14 mouse cellular contexts compared by ENCODE assay signal in the genomic region with DNA sequence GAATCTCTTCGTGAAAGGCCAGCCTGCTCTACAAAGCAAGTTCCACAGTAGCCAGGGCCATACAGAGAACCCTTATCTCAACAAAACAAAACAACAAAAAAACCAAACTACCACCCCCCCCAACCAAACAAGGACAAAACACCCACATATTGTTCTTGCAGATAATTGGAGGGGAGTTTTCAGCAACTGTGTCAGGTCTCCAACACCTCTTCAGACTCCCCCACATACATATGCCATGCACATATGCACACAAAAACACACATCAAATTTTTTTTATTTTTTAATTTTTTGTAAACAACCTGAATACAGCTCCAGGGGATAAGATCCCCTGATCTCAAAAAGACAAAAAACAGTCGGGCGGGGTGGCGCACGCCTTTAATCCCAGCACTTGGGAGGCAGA. TPM values are rescaled to one million over a fixed set of nuclear protein-coding genes. Genes with fewer than 3 reads are reported as not detected.
DNase-seq lines count a peak whose midpoint lies in the region; ATAC-seq and TF ChIP-seq lines count a peak whose summit lies in the region.
"Had no signal": no experiment of that assay in that cellular context is flagged by ENCODE, and none has a peak within 500 bp of the region (broad histone marks: within the 10 kb centered on the region; RNA-seq: fewer than 3 reads in every experiment).

No protein-coding gene starts in this region.

- no peak overlapping the region for H3K27ac ChIP-seq in forebrain, embryonic 13.5 days
- H3K27ac ChIP-seq in forebrain, postnatal 0 days (ENCODE audit: low read depth, low read length): no peak overlapping the region
- H3K27ac ChIP-seq in liver, embryonic 12.5 days: peak overlapping the region; percentile 49
- H3K27ac ChIP-seq in limb, embryonic 13.5 days: no peak overlapping the region
- no peak overlapping the region for H3K27ac ChIP-seq in neural tube, embryonic 14.5 days (ENCODE audit: low read depth, low read length)
- H3K27ac ChIP-seq: embryonic facial prominence, embryonic 12.5 days; lung, embryonic 15.5 days had no signal

- H3K27me3 ChIP-seq in forebrain, embryonic 13.5 days: no peaks in the 10 kb centered on the region
- H3K27me3 ChIP-seq in forebrain, postnatal 0 days (ENCODE audit: insufficient read depth, low read length): no peaks in the 10 kb centered on the region
- H3K27me3 ChIP-seq in liver, embryonic 12.5 days (replicated peaks): no peaks in the 10 kb centered on the region
- H3K27me3 ChIP-seq in limb, embryonic 13.5 days: no peaks in the 10 kb centered on the region
- no peaks in the 10 kb centered on the region for H3K27me3 ChIP-seq in neural tube, embryonic 14.5 days (ENCODE audit: control insufficient read depth, insufficient read depth, low read length)
- H3K27me3 ChIP-seq: embryonic facial prominence, embryonic 12.5 days; lung, embryonic 15.5 days had no signal

- H3K4me2 ChIP-seq in forebrain, embryonic 13.5 days: peak overlapping the region; percentile 71
- no peak overlapping the region for H3K4me2 ChIP-seq in forebrain, postnatal 0 days (ENCODE audit: low read depth)
- H3K4me2 ChIP-seq in liver, embryonic 12.5 days: peak overlapping the region; percentile 87
- peak overlapping the region; percentile 91; the same call in 1 of the 2 replicates for H3K4me2 ChIP-seq in limb, embryonic 13.5 days (replicated peaks)
- H3K4me2 ChIP-seq in neural tube, embryonic 14.5 days (ENCODE audit: low read depth, low read length): peak overlapping the region; percentile 37
- H3K4me2 ChIP-seq: lung, embryonic 15.5 days had no signal

- no peak for ATAC-seq in forebrain, embryonic 13.5 days
- no peak for ATAC-seq in forebrain, postnatal 0 days
- ATAC-seq in liver, embryonic 12.5 days: no peak
- no peak for ATAC-seq in limb, embryonic 13.5 days (ENCODE audit: low FRiP score, low read depth)
- ATAC-seq in neural tube, embryonic 14.5 days (ENCODE audit: low read depth): no peak
- no peak for ATAC-seq in monocyte, adult 5-6 weeks (replicated peaks; ENCODE audit: insufficient number of reproducible peaks, low FRiP score, low TSS enrichment, poor library complexity, severe bottlenecking)

- DNase-seq in forebrain, postnatal 0 days: no peak
- DNase-seq in liver: no peak
- DNase-seq in right cerebral cortex, adult 18-20 months: no peak

- WGBS in forebrain, embryonic 13.5 days: 87% methylated on average over 5 of the region's 5 CpGs
- WGBS in forebrain, postnatal 0 days: 87% methylated on average over 5 of the region's 5 CpGs
- 52% methylated on average over 5 of the region's 5 CpGs for WGBS in liver, embryonic 12.5 days (ENCODE audit: insufficient replicate concordance)
- WGBS in limb, embryonic 13.5 days: 88% methylated on average over 5 of the region's 5 CpGs
- 94% methylated on average over 5 of the region's 5 CpGs for WGBS in neural tube, embryonic 14.5 days

- peaks cover 59% of the 10 kb centered on the region for H3K4me1 ChIP-seq in forebrain, embryonic 13.5 days
- peaks cover 15% of the 10 kb centered on the region for H3K4me1 ChIP-seq in forebrain, postnatal 0 days (ENCODE audit: insufficient read depth)
- peaks cover 63% of the 10 kb centered on the region for H3K4me1 ChIP-seq in liver, embryonic 12.5 days
- H3K4me1 ChIP-seq in limb, embryonic 13.5 days: peaks cover 50% of the 10 kb centered on the region
- H3K4me1 ChIP-seq in neural tube, embryonic 14.5 days (ENCODE audit: control insufficient read depth, insufficient read depth, low read length): peaks cover 37% of the 10 kb centered on the region

- no peak for TF ChIP-seq CTCF in forebrain, postnatal 0 days (IDR thresholded peaks at IDR 0.05; ENCODE audit: low read depth)

- no peak overlapping the region for H3K9ac ChIP-seq in forebrain, embryonic 13.5 days
- no peak overlapping the region for H3K9ac ChIP-seq in forebrain, postnatal 0 days
- H3K9ac ChIP-seq in liver, embryonic 12.5 days: peak overlapping the region; percentile 39; the same call in 1 of the 2 replicates
- no peak overlapping the region for H3K9ac ChIP-seq in limb, embryonic 13.5 days
- no peak overlapping the region for H3K9ac ChIP-seq in neural tube, embryonic 14.5 days (replicated peaks; ENCODE audit: low read depth, low read length)
- H3K9ac ChIP-seq: embryonic facial prominence, embryonic 12.5 days; lung, embryonic 15.5 days had no signal

- no peaks in the 10 kb centered on the region for H3K36me3 ChIP-seq in forebrain, embryonic 13.5 days (ENCODE audit: poor library complexity, severe bottlenecking)
- no peaks in the 10 kb centered on the region for H3K36me3 ChIP-seq in forebrain, postnatal 0 days (ENCODE audit: insufficient read depth)
- H3K36me3 ChIP-seq in liver, embryonic 12.5 days: peaks cover 26% of the 10 kb centered on the region
- 0 out of 2 replicates have a peak, but pooled peaks cover under 1% of the 10 kb centered on the region for H3K36me3 ChIP-seq in limb, embryonic 13.5 days
- no peaks in the 10 kb centered on the region for H3K36me3 ChIP-seq in neural tube, embryonic 14.5 days (ENCODE audit: control insufficient read depth, insufficient read depth, low read length)
- H3K36me3 ChIP-seq: embryonic facial prominence, embryonic 12.5 days; lung, embryonic 15.5 days had no signal

- no peaks in the 10 kb centered on the region for H3K9me3 ChIP-seq in forebrain, embryonic 13.5 days (replicated peaks)
- H3K9me3 ChIP-seq in forebrain, postnatal 0 days (ENCODE audit: low read length): no peaks in the 10 kb centered on the region
- no peaks in the 10 kb centered on the region for H3K9me3 ChIP-seq in liver, embryonic 12.5 days (replicated peaks)
- H3K9me3 ChIP-seq in limb, embryonic 13.5 days: no peaks in the 10 kb centered on the region
- no peaks in the 10 kb centered on the region for H3K9me3 ChIP-seq in neural tube, embryonic 14.5 days (ENCODE audit: control insufficient read depth, low read length)
- H3K9me3 ChIP-seq: embryonic facial prominence, embryonic 12.5 days; lung, embryonic 15.5 days had no signal

- no peak overlapping the region for H3K4me3 ChIP-seq in forebrain, embryonic 13.5 days
- no peak overlapping the region for H3K4me3 ChIP-seq in forebrain, postnatal 0 days (ENCODE audit: low read depth, low read length)
- no peak overlapping the region; the same call in 1 of the 2 replicates for H3K4me3 ChIP-seq in liver, embryonic 12.5 days
- H3K4me3 ChIP-seq in limb, embryonic 13.5 days: no peak overlapping the region
- H3K4me3 ChIP-seq in neural tube, embryonic 14.5 days (ENCODE audit: low read depth, low read length): no peak overlapping the region
- H3K4me3 ChIP-seq: embryonic facial prominence, embryonic 12.5 days; lung, embryonic 15.5 days had no signal

RNA-seq across cellular contexts. Expression of a gene that starts 4.2 kb away (rescaled TPM):
- 23.2 and 24.1 TPM in 2 replicates for polyA plus RNA-seq in forebrain, embryonic 13.5 days (2015; fragmentation: Nextera tagmentation; extraction: Ambion mirVana)
- 11.1 and 20.5 TPM in 2 replicates for total RNA-seq in forebrain, postnatal 0 days (2014; rRNA removed)
- polyA plus RNA-seq in forebrain, postnatal 0 days (2015; fragmentation: Nextera tagmentation; extraction: Ambion mirVana): 9.1 and 10.0 TPM in 2 replicates
- 17.4 and 20.2 TPM in 2 replicates for polyA plus RNA-seq in liver, embryonic 12.5 days (2016; fragmentation: Nextera tagmentation; extraction: Ambion mirVana)
- polyA plus RNA-seq in limb, embryonic 13.5 days (2015; fragmentation: Nextera tagmentation; extraction: Ambion mirVana): 27.2 and 28.5 TPM in 2 replicates
- polyA plus RNA-seq in neural tube, embryonic 14.5 days (2014; fragmentation: Nextera tagmentation; extraction: Ambion mirVana): 23.5 and 30.7 TPM in 2 replicates
- total RNA-seq in monocyte, adult 5-6 weeks (2017): 21.5 to 120 TPM (median 48.7 TPM) in 3 replicates

RNA-seq across cellular contexts. Expression of a gene that starts 7.5 kb away (rescaled TPM):
- 0.26 and 0.58 TPM in 2 replicates for polyA plus RNA-seq in forebrain, embryonic 13.5 days (2015; fragmentation: Nextera tagmentation; extraction: Ambion mirVana)
- total RNA-seq in forebrain, postnatal 0 days (2014; rRNA removed): not detected in 2 replicates
- polyA plus RNA-seq in forebrain, postnatal 0 days (2015; fragmentation: Nextera tagmentation; extraction: Ambion mirVana): 0.21 TPM in 1 of 2 replicates, not detected in the other
- not detected in 2 replicates for polyA plus RNA-seq in liver, embryonic 12.5 days (2016; fragmentation: Nextera tagmentation; extraction: Ambion mirVana)
- not detected in 2 replicates for polyA plus RNA-seq in limb, embryonic 13.5 days (2015; fragmentation: Nextera tagmentation; extraction: Ambion mirVana)
- not detected in 2 replicates for polyA plus RNA-seq in neural tube, embryonic 14.5 days (2014; fragmentation: Nextera tagmentation; extraction: Ambion mirVana)
- total RNA-seq in monocyte, adult 5-6 weeks (2017): not detected in 3 replicates
- total RNA-seq: heart, adult 18-20 months; hematopoietic stem cell, adult 5-6 weeks; left cerebral cortex, adult 8-10 months had no signal
- polyA plus RNA-seq: embryonic facial prominence, embryonic 12.5 days; thymus, postnatal 0 days had no signal

RNA-seq across cellular contexts. Expression of a gene that starts 11.5 kb away (rescaled TPM):
- 1.6 and 1.8 TPM in 2 replicates for polyA plus RNA-seq in forebrain, embryonic 13.5 days (2015; fragmentation: Nextera tagmentation; extraction: Ambion mirVana)
- 20.3 and 22.9 TPM in 2 replicates for total RNA-seq in forebrain, postnatal 0 days (2014; rRNA removed)
- 2.1 and 2.7 TPM in 2 replicates for polyA plus RNA-seq in forebrain, postnatal 0 days (2015; fragmentation: Nextera tagmentation; extraction: Ambion mirVana)
- polyA plus RNA-seq in liver, embryonic 12.5 days (2016; fragmentation: Nextera tagmentation; extraction: Ambion mirVana): 0.43 and 0.70 TPM in 2 replicates
- 3.2 and 3.4 TPM in 2 replicates for polyA plus RNA-seq in limb, embryonic 13.5 days (2015; fragmentation: Nextera tagmentation; extraction: Ambion mirVana)
- 4.3 and 6.0 TPM in 2 replicates for polyA plus RNA-seq in neural tube, embryonic 14.5 days (2014; fragmentation: Nextera tagmentation; extraction: Ambion mirVana)
- total RNA-seq in monocyte, adult 5-6 weeks (2017): 6.6 to 23.7 TPM (median 7.7 TPM) in 3 replicates

RNA-seq across cellular contexts. Expression of a gene that starts 41.5 kb away (rescaled TPM):
- polyA plus RNA-seq in forebrain, embryonic 13.5 days (2015; fragmentation: Nextera tagmentation; extraction: Ambion mirVana): 1.5 TPM in 2 replicates
- 0.33 and 3.8 TPM in 2 replicates for total RNA-seq in forebrain, postnatal 0 days (2014; rRNA removed)
- 0.69 and 1.2 TPM in 2 replicates for polyA plus RNA-seq in forebrain, postnatal 0 days (2015; fragmentation: Nextera tagmentation; extraction: Ambion mirVana)
- polyA plus RNA-seq in liver, embryonic 12.5 days (2016; fragmentation: Nextera tagmentation; extraction: Ambion mirVana): 0.63 and 0.64 TPM in 2 replicates
- polyA plus RNA-seq in limb, embryonic 13.5 days (2015; fragmentation: Nextera tagmentation; extraction: Ambion mirVana): 23.6 and 27.7 TPM in 2 replicates
- 0.78 and 1.3 TPM in 2 replicates for polyA plus RNA-seq in neural tube, embryonic 14.5 days (2014; fragmentation: Nextera tagmentation; extraction: Ambion mirVana)
- 2.3 to 5.8 TPM (median 2.7 TPM) in 3 replicates for total RNA-seq in monocyte, adult 5-6 weeks (2017)

RNA-seq across cellular contexts. Expression of a gene that starts 47.4 kb away (rescaled TPM):
- polyA plus RNA-seq in forebrain, embryonic 13.5 days (2015; fragmentation: Nextera tagmentation; extraction: Ambion mirVana): 3.3 and 3.8 TPM in 2 replicates
- total RNA-seq in forebrain, postnatal 0 days (2014; rRNA removed): 10.1 and 15.9 TPM in 2 replicates
- 1.6 and 3.1 TPM in 2 replicates for polyA plus RNA-seq in forebrain, postnatal 0 days (2015; fragmentation: Nextera tagmentation; extraction: Ambion mirVana)
- polyA plus RNA-seq in liver, embryonic 12.5 days (2016; fragmentation: Nextera tagmentation; extraction: Ambion mirVana): 0.45 and 0.48 TPM in 2 replicates
- polyA plus RNA-seq in limb, embryonic 13.5 days (2015; fragmentation: Nextera tagmentation; extraction: Ambion mirVana): 2.8 and 2.9 TPM in 2 replicates
- 6.4 and 9.1 TPM in 2 replicates for polyA plus RNA-seq in neural tube, embryonic 14.5 days (2014; fragmentation: Nextera tagmentation; extraction: Ambion mirVana)
- 0.64 TPM in 1 of 3 replicates, not detected in the others for total RNA-seq in monocyte, adult 5-6 weeks (2017)
